Mouse (Mus musculus): ENCODE results near the gene Dcun1d4.

The Dcun1d4 gene

DNA sequence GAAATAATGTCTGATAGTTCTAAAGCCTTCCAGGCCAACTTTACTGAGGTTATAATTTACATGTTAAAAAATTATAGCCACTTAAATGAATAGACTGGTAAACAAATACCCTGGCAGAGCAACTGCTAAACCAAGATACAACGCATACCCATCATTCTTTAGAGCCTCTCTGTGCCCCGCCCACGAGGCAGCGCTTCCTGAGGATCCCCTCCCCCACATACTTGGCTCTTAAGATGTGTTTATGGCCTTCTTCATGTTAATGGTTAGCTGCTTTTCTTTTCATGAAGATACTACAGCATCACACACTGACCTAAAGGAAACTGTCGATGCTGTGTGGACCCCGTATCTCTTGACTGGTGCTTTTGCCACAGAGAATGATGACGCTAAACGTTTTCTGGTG is 17.8 kb downstream of the Dcun1d4 start:
- DNase-seq (ENCODE audit: low spot score in 2 of 2), result no peak

- no peak for DNase-seq (ENCODE audit: low spot score in 2 of 2)
Observed at GRCm38 (mm10) chr5:73500867-73501440, 20.2 kb downstream of the Dcun1d4 start.

DNA sequence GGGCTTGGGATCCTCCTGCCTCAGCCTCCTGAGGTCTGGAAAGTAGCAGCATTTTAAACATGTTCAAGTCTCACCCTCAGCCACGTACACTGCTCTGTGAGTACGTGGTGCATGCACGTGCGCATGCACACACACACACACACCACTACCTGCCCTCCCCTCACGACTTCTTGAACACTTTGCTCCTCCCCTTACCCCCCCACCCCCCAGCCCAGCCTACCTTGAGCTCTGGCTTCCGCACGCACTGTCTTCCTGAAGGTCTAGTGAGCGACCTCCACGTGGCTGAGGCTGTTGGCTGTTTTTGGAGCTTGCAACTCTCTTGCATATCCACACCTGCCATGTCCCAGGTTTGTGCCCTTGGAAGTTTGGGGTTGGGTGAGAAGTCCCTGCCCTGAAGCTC is 21.6 kb downstream of the Dcun1d4 start:
- no peak for DNase-seq (ENCODE audit: low spot score in 2 of 2)

DNA sequence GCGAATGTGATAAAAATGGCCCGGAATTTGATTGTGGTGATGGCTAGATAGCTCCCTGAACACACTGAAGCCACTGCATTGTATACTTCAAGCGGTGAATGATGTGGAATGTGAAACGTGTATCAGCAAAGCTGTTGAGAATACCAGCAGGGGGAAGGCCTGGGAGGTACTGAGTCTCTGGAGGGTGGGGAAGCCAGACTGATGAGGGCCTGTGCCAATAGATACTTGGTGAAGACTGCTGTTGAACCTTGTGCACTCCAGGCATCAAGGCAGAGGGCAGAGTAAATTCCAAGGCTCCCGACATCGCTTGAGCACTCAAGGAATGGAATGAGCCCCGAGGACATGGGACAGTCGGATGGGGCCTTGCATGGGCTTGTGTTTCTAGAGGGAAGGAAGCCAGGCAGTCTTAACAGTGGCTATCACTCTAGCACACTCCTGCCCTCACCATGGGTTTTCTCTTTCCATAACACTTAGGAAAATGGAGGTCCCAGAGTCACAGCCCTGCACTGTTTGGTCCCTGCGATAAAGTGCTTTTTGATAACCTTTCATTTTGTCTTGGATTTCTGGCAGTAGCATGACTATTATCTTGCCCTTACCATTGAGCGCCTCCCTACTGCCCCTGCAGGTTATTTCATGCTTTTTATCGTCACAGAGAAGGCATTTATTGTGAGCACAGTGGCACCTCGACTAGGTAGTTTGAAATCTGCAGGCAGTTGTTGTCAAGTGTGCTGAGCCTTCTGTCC is 22.4 kb downstream of the Dcun1d4 start:
- DNase-seq (ENCODE audit: low spot score in 2 of 2), result no peak

DNA sequence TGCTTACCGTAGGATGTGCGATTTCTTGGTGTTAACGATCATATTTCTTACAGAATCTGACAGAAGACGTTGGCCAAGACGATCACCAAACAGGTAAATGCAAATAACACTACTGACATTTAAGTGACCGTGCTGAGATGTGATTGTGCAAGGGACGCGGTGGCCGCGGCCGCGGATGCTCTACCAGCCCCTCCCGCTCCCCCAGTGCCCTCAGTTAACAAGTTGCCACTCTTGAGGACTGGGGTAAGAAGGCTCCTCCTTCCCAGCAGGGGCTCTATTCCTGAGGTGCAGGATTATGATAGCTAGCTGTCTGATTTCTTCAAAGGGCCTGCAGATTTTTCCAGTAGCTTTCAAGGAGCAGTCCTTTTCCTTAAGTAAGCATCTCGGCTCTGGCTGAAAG is 30.3 kb downstream of the Dcun1d4 start:
- DNase-seq (ENCODE audit: low spot score in 2 of 2), result no peak

- DNase-seq (ENCODE audit: low spot score in 2 of 2), result no peak
Observed at GRCm38 (mm10) chr5:73512241-73512640, 31.4 kb downstream of the Dcun1d4 start.

GRCm38 (mm10) chr5:73512661-73513060 is 31.9 kb downstream of the Dcun1d4 start:
- no peak for DNase-seq (ENCODE audit: low spot score in 2 of 2)

GRCm38 (mm10) chr5:73514202-73514601 is 33.4 kb downstream of the Dcun1d4 start:
- no peak for DNase-seq (ENCODE audit: low spot score in 2 of 2)

DNA sequence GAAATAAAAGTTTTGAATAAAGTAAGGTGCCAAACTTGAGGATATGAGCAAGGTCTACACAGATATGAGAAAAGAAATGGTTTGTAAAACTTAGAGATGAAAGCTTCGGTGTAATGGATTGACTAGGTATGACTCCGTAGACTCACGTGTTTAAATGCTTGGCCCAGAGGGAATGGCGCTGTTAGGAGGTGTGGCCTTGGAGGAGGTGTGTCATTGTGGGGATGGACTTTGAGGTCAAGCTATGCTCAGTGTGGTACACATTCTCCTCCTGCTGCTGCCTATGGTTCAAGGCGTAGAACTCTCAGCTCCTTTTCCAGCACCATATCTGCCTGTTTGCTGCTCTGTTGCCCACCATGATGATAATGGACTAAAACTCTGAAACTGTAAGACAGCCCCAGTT is 36.5 kb downstream of the Dcun1d4 start:
- DNase-seq (ENCODE audit: low spot score in 2 of 2), result no peak

DNA sequence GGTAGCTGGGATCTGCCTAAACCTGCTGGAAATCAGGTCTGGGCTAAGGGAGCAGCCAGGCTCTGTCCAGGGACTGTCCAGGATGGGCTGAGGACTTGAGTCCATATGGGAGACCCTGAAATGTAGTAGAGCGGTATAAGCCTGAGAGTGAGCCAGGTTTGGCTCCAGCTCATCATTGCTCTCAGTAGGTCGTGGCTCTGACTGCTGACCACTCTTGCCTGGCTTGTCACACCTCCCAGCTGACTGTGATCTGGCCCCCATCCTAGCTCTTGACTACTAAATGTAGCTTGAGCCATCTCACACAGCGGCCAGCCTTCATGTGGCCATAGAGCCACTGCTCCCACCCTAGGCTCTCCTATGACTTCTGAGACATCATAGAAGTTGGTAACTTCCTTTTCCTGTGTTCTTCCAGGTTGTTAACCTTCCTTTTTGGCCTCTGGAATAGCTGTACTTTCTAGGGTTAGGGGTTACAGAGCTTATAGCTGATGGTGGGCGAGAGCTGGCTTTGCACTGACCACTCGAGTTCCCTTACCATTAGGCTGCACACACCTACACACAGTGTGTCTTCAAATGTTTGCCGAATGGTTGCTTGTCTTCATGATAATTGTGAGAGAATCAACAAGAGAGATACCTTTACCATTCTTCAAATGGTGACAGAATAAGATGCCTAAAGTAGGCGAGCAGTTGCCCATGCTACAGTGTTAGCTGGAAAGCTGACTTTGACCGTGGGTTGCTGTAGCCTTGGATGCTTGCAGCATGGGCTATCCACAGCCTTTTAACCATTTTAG is 37.8 kb downstream of the Dcun1d4 start:
- DNase-seq (ENCODE audit: low spot score in 2 of 2), result no peak

DNA sequence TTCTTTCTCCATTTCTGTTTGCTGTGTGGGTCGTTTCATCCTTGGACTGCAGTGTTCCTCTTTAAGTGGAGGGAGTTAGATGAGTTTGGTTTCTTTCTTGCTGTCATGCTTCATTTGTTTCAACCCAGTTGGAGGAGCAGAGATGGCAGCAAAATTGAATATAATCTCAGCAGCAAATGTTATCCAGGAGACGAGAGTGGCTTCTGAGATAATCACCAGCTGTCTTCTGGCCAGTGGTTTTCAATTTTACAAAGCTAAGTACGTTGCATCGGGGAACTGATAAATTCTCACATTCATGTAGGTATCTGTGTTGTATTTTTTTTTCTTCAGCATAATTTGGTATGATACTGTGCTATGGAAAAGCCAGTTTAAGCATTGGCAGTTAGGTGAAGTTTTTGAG is 40.0 kb downstream of the Dcun1d4 start:
- DNase-seq (ENCODE audit: low spot score in 2 of 2), result no peak

- DNase-seq (ENCODE audit: low spot score in 2 of 2), result no peak
Observed at GRCm38 (mm10) chr5:73523227-73523626, 42.4 kb downstream of the Dcun1d4 start.

DNA sequence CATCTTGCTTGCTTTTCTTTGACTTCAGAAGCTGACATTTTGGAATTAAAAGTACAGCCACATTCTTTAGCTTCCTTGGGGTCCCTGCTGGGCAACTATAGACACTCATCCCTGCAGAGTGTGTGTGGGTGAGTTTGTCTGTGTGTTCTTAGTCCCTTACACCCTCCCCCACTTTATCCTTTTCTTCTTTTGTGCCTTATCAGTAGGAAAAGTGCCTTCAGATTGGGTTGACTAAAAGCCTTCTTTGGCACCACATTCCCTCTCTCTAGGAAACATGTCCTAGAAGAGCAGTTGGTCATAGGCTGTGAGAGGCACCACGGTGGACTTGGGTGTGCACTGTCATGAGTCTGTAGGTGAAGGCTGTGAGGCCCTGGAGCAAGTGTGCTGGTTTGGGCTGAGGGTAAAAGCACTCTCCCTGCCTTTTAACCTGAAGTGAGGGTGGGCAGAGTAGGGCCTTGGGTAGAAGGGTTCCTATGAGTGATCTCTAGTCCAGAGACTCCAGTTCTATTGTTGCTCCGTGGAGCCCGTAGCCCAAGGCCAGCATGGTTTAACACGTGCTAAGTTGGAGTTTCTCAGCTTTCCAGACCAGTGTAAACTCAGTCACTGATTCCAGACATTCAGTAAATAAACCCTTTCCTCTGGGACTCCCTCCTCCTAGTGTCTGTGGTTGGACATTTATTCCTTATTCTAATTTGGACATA is 43.6 kb downstream of the Dcun1d4 start:
- no peak for DNase-seq (ENCODE audit: low spot score in 2 of 2)

DNA sequence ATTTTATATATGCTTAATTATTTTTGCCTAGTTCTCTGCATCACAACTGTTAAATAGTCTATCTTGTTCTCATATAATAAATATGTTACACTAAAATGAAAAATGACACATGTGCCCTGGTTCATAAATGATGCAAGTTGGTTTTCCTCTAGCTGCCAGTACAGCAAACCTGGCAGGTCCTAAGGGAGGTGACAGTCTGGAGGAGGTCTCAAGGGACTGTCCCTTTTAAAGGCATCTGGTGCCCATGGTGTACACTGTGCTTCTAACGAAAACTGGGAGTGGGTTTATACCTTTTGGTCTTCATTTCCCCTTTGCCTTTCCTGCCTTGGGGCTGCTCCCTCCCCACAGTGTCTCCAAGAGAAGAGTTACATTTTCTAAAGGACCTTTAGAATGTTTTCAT is 51.4 kb downstream of the Dcun1d4 start:
- no peak for DNase-seq (ENCODE audit: low spot score in 2 of 2)

GRCm38 (mm10) chr5:73532879-73533278 is 52.1 kb downstream of the Dcun1d4 start:
- no peak for DNase-seq (ENCODE audit: low spot score in 2 of 2)

- no peak for DNase-seq (ENCODE audit: low spot score in 2 of 2)
Observed at GRCm38 (mm10) chr5:73537669-73538068, 56.9 kb downstream of the Dcun1d4 start.

GRCm38 (mm10) chr5:73538586-73539298 is 57.9 kb downstream of the Dcun1d4 start:
- no peak for DNase-seq (ENCODE audit: low spot score in 2 of 2)

DNA sequence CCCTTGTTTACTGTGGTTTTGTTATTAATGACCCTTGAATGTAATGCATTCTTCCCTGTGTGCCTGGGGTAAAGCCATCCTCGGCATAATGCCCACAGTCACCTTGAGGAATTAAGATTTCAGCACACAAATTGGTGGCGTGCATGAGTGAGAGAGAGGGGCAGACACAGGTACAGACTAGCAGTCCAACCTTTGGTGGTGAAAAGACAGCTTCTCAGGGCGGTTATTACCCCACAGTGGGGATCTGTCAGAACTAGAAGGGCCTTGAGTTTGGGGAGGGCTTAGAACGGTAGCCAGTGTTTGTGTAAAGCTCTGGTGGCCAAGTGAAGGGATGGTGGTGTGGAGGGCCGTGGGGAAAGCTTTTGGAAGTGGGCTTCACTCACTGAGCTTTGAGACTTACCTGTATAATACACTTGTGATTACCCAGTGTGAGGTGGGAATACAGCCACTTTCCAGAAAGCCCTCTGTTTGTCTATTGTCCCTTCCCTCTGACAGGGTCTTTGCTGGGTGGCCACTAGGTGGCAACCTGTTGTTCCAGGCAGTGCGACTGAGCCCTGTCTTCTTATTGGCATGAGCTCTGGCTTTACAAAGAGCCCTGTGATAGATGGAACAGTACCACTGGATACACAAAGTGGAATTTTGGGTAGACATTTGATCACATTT is 59.2 kb downstream of the Dcun1d4 start:
- DNase-seq (ENCODE audit: low spot score in 2 of 2), result peak; percentile 52 to 60

GRCm38 (mm10) chr5:73540511-73540871 is 59.7 kb downstream of the Dcun1d4 start:
- no peak for DNase-seq (ENCODE audit: low spot score in 2 of 2)

DNA sequence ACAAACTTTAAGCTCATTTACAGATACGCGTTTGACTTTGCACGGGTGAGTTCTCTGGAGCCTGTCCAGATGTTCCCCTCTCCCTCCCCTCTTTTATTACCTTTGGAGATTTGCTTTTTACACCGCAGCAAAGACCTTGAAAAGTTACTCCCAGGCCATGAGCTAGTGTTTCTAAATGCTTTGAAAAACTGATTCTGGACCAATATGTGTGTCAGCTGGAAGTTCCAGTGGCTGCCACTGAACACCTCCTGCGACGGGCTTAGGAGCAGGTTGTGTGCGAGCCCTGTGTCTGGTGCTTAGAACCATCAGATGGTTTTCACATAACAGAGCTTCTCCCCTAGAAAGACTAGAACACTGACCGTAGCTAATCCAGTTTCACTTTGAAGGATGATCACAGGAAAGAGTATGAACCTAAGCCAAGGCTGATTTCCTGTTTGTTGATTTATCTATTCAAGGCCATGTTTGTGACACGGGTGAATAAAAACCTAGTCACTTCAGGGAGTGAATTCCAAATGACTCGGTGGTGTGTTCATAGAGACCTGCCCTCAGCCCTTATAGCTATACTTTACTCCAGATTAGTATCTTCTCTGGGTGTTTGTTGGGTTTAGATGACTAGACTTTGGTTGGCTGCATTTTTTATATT is 63.4 kb downstream of the Dcun1d4 start:
- no peak for DNase-seq (ENCODE audit: low spot score in 2 of 2)

- no peak for DNase-seq (ENCODE audit: low spot score in 2 of 2)
Observed at GRCm38 (mm10) chr5:73545641-73546040, 64.8 kb downstream of the Dcun1d4 start.
